Mouse (Mus musculus) small intestine, adult 2 months (tissue): ENCODE results near the gene Cpxm1.

Experiments
- CTCF ChIP-seq: fragments of 200-500 bp; IDR thresholded peaks from 2 replicates; pipeline ENCODE4 v1.5.1; 2012; ENCODE audit warnings: low read depth, mild to moderate bottlenecking, control low read depth, inconsistent platforms, low read length, moderate library complexity, mixed read lengths; ENCODE audit not compliant: insufficient replicate concordance, insufficient read length; ENCODE audit errors: extremely low read depth
- POLR2A ChIP-seq: fragments of 200-500 bp; IDR thresholded peaks from 2 replicates; pipeline ENCODE4 v1.6.1; 2012; ENCODE audit warnings: low read depth, mild to moderate bottlenecking, control low read depth, inconsistent platforms, low read length, moderate library complexity

GRCm38 (mm10) chr2:130353411-130353810, 44.0 kb downstream of the Cpxm1 start:
- TF ChIP-seq CTCF, result no peak
- no peak for TF ChIP-seq POLR2A
